In genomic region chr2:77166366-77166765, GRCm38 (mm10) we compare ENCODE assay signal across 23 mouse cellular contexts. TPM values are rescaled to one million over a fixed set of nuclear protein-coding genes. Genes with fewer than 3 reads are reported as not detected.
DNase-seq lines count a peak whose midpoint lies in the region; ATAC-seq lines count a peak whose summit lies in the region.
"Had no signal": no experiment of that assay in that cellular context is flagged by ENCODE, and none has a peak within 500 bp of the region (broad histone marks: within the 10 kb centered on the region; RNA-seq: fewer than 3 reads in every experiment).

No protein-coding gene starts in this region.

- no peak for DNase-seq in heart, postnatal 10 days
- no peak for DNase-seq in heart, adult 11 months
- peak; percentile 83 for DNase-seq in Muller cell, postnatal 12 days (ENCODE audit: inconsistent ontology term)
- peak; percentile 61 for DNase-seq in fibroblast of lung, adult 2 months (ENCODE audit: low read depth)
- DNase-seq in hindbrain, embryonic 10.5 days (ENCODE audit: low spot score) = no peak
- DNase-seq: adrenal gland, postnatal 10 days; cerebellum, adult 11 months; cerebellum, adult 8-10 months; cerebellum, postnatal 14 days; embryo, embryonic 11 days; gastrocnemius, adult 2 months; gastrocnemius, postnatal 25 days; kidney, adult 9 months had no signal

- H3K4me3 ChIP-seq in heart, embryonic 12.5 days = no peak overlapping the region
- H3K4me3 ChIP-seq in heart, embryonic 16.5 days (ENCODE audit: low read length) = no peak overlapping the region
- H3K4me3 ChIP-seq in forebrain, embryonic 16.5 days (replicated peaks; ENCODE audit: low read length) = no peak overlapping the region
- no peak overlapping the region for H3K4me3 ChIP-seq in hindbrain, embryonic 10.5 days
- H3K4me3 ChIP-seq: embryonic facial prominence, embryonic 15.5 days; forebrain, embryonic 13.5 days; gastrocnemius, adult 2 months; hindbrain, embryonic 15.5 days had no signal

- H3K4me2 ChIP-seq in heart, embryonic 12.5 days = peak overlapping the region; percentile 39
- peak overlapping the region; percentile 47 for H3K4me2 ChIP-seq in heart, embryonic 16.5 days (ENCODE audit: low read depth, low read length)
- no peak overlapping the region for H3K4me2 ChIP-seq in forebrain, embryonic 16.5 days (ENCODE audit: low read length)
- H3K4me2 ChIP-seq: embryonic facial prominence, embryonic 15.5 days; forebrain, embryonic 13.5 days; hindbrain, embryonic 15.5 days had no signal

- H3K9ac ChIP-seq in heart, embryonic 12.5 days = no peak overlapping the region
- H3K9ac ChIP-seq in heart, embryonic 16.5 days (ENCODE audit: low read length) = no peak overlapping the region
- no peak overlapping the region for H3K9ac ChIP-seq in forebrain, embryonic 16.5 days (replicated peaks; ENCODE audit: low read depth, low read length)
- H3K9ac ChIP-seq: embryonic facial prominence, embryonic 15.5 days; forebrain, embryonic 13.5 days; hindbrain, embryonic 15.5 days had no signal

- intact Hi-C loops in heart, postnatal 10 days (cut with DNase I) = loop anchor here (2.0 kb wide), 1 partner anchor 14 kb away; no protein-coding TSS in a partner anchor

- no peak for ATAC-seq in heart, embryonic 12.5 days (ENCODE audit: insufficient number of reproducible peaks, low FRiP score)
- ATAC-seq in heart, embryonic 16.5 days (replicated peaks; ENCODE audit: extremely low read depth, insufficient read depth, low FRiP score) = no peak
- ATAC-seq in forebrain, embryonic 16.5 days = no peak
- ATAC-seq: forebrain, embryonic 13.5 days; inflammation-experienced regulatory T-cells, adult 6 months; intestine, postnatal 0 days had no signal

- 62% methylated on average over 4 of the region's 4 CpGs for WGBS in heart, embryonic 12.5 days
- 57% methylated on average over 4 of the region's 4 CpGs for WGBS in heart, embryonic 16.5 days
- WGBS in forebrain, embryonic 16.5 days = 80% methylated on average over 4 of the region's 4 CpGs
- WGBS in hindbrain, embryonic 10.5 days = 87% methylated on average over 4 of the region's 4 CpGs

- H3K4me1 ChIP-seq in heart, embryonic 12.5 days (replicated peaks) = peaks cover 41% of the 10 kb centered on the region
- peaks cover 21% of the 10 kb centered on the region for H3K4me1 ChIP-seq in heart, embryonic 16.5 days (ENCODE audit: control insufficient read depth, insufficient read depth, low read length)
- H3K4me1 ChIP-seq in forebrain, embryonic 16.5 days (replicated peaks; ENCODE audit: control insufficient read depth, insufficient read depth, low read length) = peaks cover 7% of the 10 kb centered on the region
- H3K4me1 ChIP-seq in hindbrain, embryonic 10.5 days (replicated peaks) = peaks cover 20% of the 10 kb centered on the region

- no peaks in the 10 kb centered on the region for H3K27me3 ChIP-seq in heart, embryonic 12.5 days (replicated peaks)
- H3K27me3 ChIP-seq in heart, embryonic 16.5 days (ENCODE audit: control insufficient read depth, insufficient read depth, low read length) = no peaks in the 10 kb centered on the region
- no peaks in the 10 kb centered on the region for H3K27me3 ChIP-seq in forebrain, embryonic 16.5 days (replicated peaks; ENCODE audit: control insufficient read depth, insufficient read depth, low read length)
- H3K27me3 ChIP-seq in hindbrain, embryonic 10.5 days (ENCODE audit: insufficient read depth, poor library complexity, severe bottlenecking) = no peaks in the 10 kb centered on the region
- H3K27me3 ChIP-seq: CH12.LX; embryonic facial prominence, embryonic 15.5 days; forebrain, embryonic 13.5 days; hindbrain, embryonic 15.5 days had no signal

- no peak overlapping the region for H3K27ac ChIP-seq in heart, embryonic 12.5 days (ENCODE audit: poor library complexity, severe bottlenecking)
- no peak overlapping the region for H3K27ac ChIP-seq in heart, embryonic 16.5 days (ENCODE audit: low read length)
- no peak overlapping the region for H3K27ac ChIP-seq in forebrain, embryonic 16.5 days (ENCODE audit: low read length)
- H3K27ac ChIP-seq in hindbrain, embryonic 10.5 days = no peak overlapping the region
- H3K27ac ChIP-seq: embryonic facial prominence, embryonic 15.5 days; forebrain, embryonic 13.5 days; gastrocnemius, adult 2 months; hindbrain, embryonic 15.5 days had no signal

- H3K9me3 ChIP-seq in heart, embryonic 12.5 days (replicated peaks) = no peaks in the 10 kb centered on the region
- H3K9me3 ChIP-seq in heart, embryonic 16.5 days (replicated peaks; ENCODE audit: control insufficient read depth, low read length) = no peaks in the 10 kb centered on the region
- H3K9me3 ChIP-seq in forebrain, embryonic 16.5 days (ENCODE audit: control insufficient read depth, low read length) = no peaks in the 10 kb centered on the region
- no peaks in the 10 kb centered on the region for H3K9me3 ChIP-seq in hindbrain, embryonic 10.5 days
- H3K9me3 ChIP-seq: embryonic facial prominence, embryonic 15.5 days; forebrain, embryonic 13.5 days; hindbrain, embryonic 15.5 days had no signal

- peaks cover 42% of the 10 kb centered on the region for H3K36me3 ChIP-seq in heart, embryonic 12.5 days
- H3K36me3 ChIP-seq in heart, embryonic 16.5 days (ENCODE audit: control insufficient read depth, insufficient read depth) = peaks cover 14% of the 10 kb centered on the region; the same call in 1 of the 2 replicates
- no peaks in the 10 kb centered on the region for H3K36me3 ChIP-seq in forebrain, embryonic 16.5 days (ENCODE audit: control insufficient read depth, insufficient read depth)
- H3K36me3 ChIP-seq in hindbrain, embryonic 10.5 days = no peaks in the 10 kb centered on the region
- H3K36me3 ChIP-seq: embryonic facial prominence, embryonic 15.5 days; hindbrain, embryonic 15.5 days had no signal

RNA-seq across cellular contexts. Expression of gene Ccdc141, which starts 4.1 kb away (rescaled TPM):
- 191 and 206 TPM in 2 replicates for polyA plus RNA-seq in heart, embryonic 12.5 days (2016; fragmentation: Nextera tagmentation; extraction: Ambion mirVana)
- total RNA-seq in heart, postnatal 10 days (2021) = 100 to 1,000 TPM; 185 to 219 TPM
- 139 and 153 TPM in 2 replicates for polyA plus RNA-seq in heart, embryonic 16.5 days (2015; fragmentation: Nextera tagmentation; extraction: Ambion mirVana)
- polyA plus RNA-seq in forebrain, embryonic 16.5 days (2015; fragmentation: Nextera tagmentation; extraction: Ambion mirVana) = 4.8 and 6.1 TPM in 2 replicates
- 2.8 and 3.4 TPM in 2 replicates for polyA plus RNA-seq in hindbrain, embryonic 10.5 days (2016; fragmentation: Nextera tagmentation; extraction: Ambion mirVana)
- total RNA-seq: CH12.LX; granulocyte monocyte progenitor cell, adult 5-6 weeks had no signal

Comparison
In these comparisons a context has a peak if more than half of its experiments do, and no peak if none do; other contexts are left out.
1. DNase-seq: peak in Muller cell, postnatal 12 days (single experiment) and fibroblast of lung, adult 2 months (single experiment); none in heart, postnatal 10 days (0 of 2), heart, adult 11 months (single experiment) and hindbrain, embryonic 10.5 days (single experiment).
2. RNA of gene Ccdc141, which starts 4.1 kb away (polyA plus RNA-seq): 191 to 206 TPM in heart, embryonic 12.5 days and 139 to 153 TPM in heart, embryonic 16.5 days; 4.8 to 6.1 TPM in forebrain, embryonic 16.5 days and 2.8 to 3.4 TPM in hindbrain, embryonic 10.5 days; every median in the first group is over 10 times any median in the second.